Mouse (Mus musculus): ENCODE measurements around the gene Bnip2.

DNA sequence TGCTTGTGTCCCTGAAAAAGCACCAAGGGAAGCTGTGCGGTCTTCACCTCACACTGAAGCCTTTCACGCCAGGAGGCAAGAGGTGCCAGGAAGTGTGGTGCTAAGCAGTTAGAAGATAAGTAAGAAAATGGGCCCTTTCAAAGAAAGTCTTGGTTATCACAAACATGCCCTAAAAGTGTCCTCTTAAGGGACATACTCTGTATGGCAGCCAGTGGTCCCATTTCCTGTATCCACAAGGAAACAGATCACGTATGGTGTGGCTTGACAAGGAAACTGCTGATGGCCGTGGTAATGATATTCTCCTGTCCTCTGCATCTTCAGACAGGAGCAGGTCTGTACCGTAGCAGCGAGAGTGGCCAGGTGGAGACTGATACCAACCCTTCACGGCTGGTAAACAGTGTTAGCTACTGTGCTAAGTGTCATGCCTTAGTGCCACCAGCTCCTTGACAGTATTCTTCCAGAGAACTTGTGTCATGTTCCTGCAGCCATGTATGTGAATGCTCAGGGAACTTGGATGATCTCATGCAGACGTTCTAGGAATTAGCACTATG lies 20.6 kb downstream of the Bnip2 start:
- TF ChIP-seq POLR2A (IDR thresholded peaks at IDR 0.05; ENCODE audit: low read depth, low read length) (no peak), CTCF (IDR thresholded peaks at IDR 0.05; ENCODE audit: extremely low read depth, insufficient read depth, insufficient read length, insufficient replicate concordance) (no peak)
